Mouse (Mus musculus) C2C12 (cell line): ENCODE results near the gene Vps9d1. TPM values are rescaled to one million over a fixed set of nuclear protein-coding genes. Genes with fewer than 3 reads are reported as not detected.

ENCODE experiments used
- H3K27me3 ChIP-seq: one replicate; pipeline ENCODE4 v1.6.1; 2011; ENCODE audit not compliant: control insufficient read depth, insufficient read depth, insufficient read length
- H3K36me3 ChIP-seq: one replicate; pipeline ENCODE4 v1.6.1; 2011; ENCODE audit not compliant: control insufficient read depth, insufficient read depth
- H3K4me3 ChIP-seq: one replicate; pipeline ENCODE4 v1.5.1; 2011; ENCODE audit warnings: mild to moderate bottlenecking, control low read depth; ENCODE audit not compliant: poor library complexity, insufficient read depth, severe bottlenecking
- H3K79me2 ChIP-seq: one replicate; pipeline ENCODE4 v1.6.1; 2011; ENCODE audit not compliant: control insufficient read depth, insufficient read depth
- H3K79me3 ChIP-seq: one replicate; pipeline ENCODE4 v1.6.1; 2011; ENCODE audit warnings: low read depth, control low read depth
- H3ac ChIP-seq: one replicate; pipeline ENCODE3; 2011; ENCODE audit warnings: low read depth; ENCODE audit not compliant: control insufficient read depth, insufficient read length
- CEBPB ChIP-seq: IDR thresholded peaks from one replicate; pipeline ENCODE4 v1.6.1; 2011; ENCODE audit warnings: low read depth, mild to moderate bottlenecking, control low read depth, moderate library complexity
- CTCF ChIP-seq: IDR thresholded peaks from one replicate; pipeline ENCODE4 v1.5.1; 2011; ENCODE audit not compliant: control insufficient read depth, insufficient read depth, insufficient read length
- FOSL1 ChIP-seq: IDR thresholded peaks from one replicate; pipeline ENCODE4 v1.8.0; 2011; ENCODE audit warnings: mild to moderate bottlenecking, low read length; ENCODE audit not compliant: poor library complexity, insufficient read depth, severe bottlenecking
- MAX ChIP-seq: IDR thresholded peaks from one replicate; pipeline ENCODE4 v1.6.1; 2011; ENCODE audit warnings: mild to moderate bottlenecking, control low read depth
- MYOD1 ChIP-seq: IDR thresholded peaks from one replicate; pipeline ENCODE4 v1.6.1; 2011; ENCODE audit warnings: low read depth; ENCODE audit not compliant: control insufficient read depth, insufficient read length
- MYOG ChIP-seq: IDR thresholded peaks from one replicate; pipeline ENCODE4 v1.6.1; 2011; ENCODE audit not compliant: control insufficient read depth, insufficient read length; ENCODE audit errors: extremely low read depth
- USF1 ChIP-seq: IDR thresholded peaks from one replicate; pipeline ENCODE4 v1.6.1; 2011; ENCODE audit warnings: low read depth, mild to moderate bottlenecking, control low read depth, moderate library complexity
- polyA plus RNA-seq: library from polyadenylated mRNA; unstranded; fragments of >200 nt; fragmentation: generic; extraction: Trizol; gene quantifications from one replicate; pipeline ENCODE4 v1.2.1, GENCODE M21; 2012; ENCODE audit warnings: missing spikeins

Gene Vps9d1
- polyA plus RNA-seq, 1 experiment, result 8.5 TPM

- H3K79me3 ChIP-seq, result peaks cover 5% of the 10 kb centered on the region
- TF ChIP-seq FOSL1, result no peak
- TF ChIP-seq MAX, result no peak
- no peak for TF ChIP-seq MYOD1
- no peak for TF ChIP-seq CTCF
- TF ChIP-seq USF1, result no peak
- TF ChIP-seq MYOG, result no peak
- TF ChIP-seq CEBPB, result no peak
- no peaks in the 10 kb centered on the region for H3K27me3 ChIP-seq
- H3K36me3 ChIP-seq, result no peaks in the 10 kb centered on the region
- H3K79me2 ChIP-seq, result peaks cover 11% of the 10 kb centered on the region
- no peak overlapping the region for H3ac ChIP-seq
- H3K4me3 ChIP-seq, result no peak overlapping the region
Measured at GRCm38 (mm10) chr8:123220917-123221316, 33.2 kb downstream of the Vps9d1 start.

DNA sequence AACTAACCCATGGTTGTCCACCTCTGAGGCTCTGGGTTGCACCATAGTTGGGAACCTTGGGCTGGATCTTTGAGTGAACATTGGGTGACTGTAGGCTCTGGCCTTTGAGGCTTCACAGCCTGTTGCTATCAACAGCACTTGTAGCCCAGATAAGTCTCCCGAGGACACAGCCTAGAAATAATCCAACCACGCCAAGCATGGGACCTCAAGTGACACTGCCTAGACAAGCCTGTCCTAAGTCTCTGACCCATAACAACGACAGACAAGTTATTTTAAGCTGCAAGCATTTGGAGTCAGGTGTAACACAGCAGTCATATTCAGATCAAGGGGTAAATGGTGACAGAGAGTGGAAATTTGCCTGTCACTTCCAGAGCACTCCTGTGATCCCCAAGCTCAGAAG lies 38.7 kb downstream of the Vps9d1 start:
- Histone ChIP-seq H3K79me2 (peaks cover 20% of the 10 kb centered on the region), H3ac (no peak overlapping the region), H3K27me3 (no peaks in the 10 kb centered on the region), H3K4me3 (no peak overlapping the region), H3K79me3 (peaks cover 14% of the 10 kb centered on the region), H3K36me3 (no peaks in the 10 kb centered on the region)
- TF ChIP-seq CTCF (no peak), MYOG (no peak), FOSL1 (no peak), MYOD1 (no peak), CEBPB (no peak), USF1 (no peak), MAX (no peak)

GRCm38 (mm10) chr8:123213118-123213772 lies 40.9 kb downstream of the Vps9d1 start:
- peak overlapping the region; percentile 96 for H3ac ChIP-seq
- H3K4me3 ChIP-seq, result peak overlapping the region; percentile 39
- H3K27me3 ChIP-seq, result no peaks in the 10 kb centered on the region
- TF ChIP-seq USF1 (no peak), MYOD1 (no peak), MAX (no peak)
- peaks cover 14% of the 10 kb centered on the region for H3K79me3 ChIP-seq
- peaks cover 20% of the 10 kb centered on the region for H3K79me2 ChIP-seq
- H3K36me3 ChIP-seq, result peaks cover 8% of the 10 kb centered on the region

- peaks cover 20% of the 10 kb centered on the region for H3K79me2 ChIP-seq
- TF ChIP-seq MYOG (no peak), CTCF (peak; percentile 73), FOSL1 (no peak), MYOD1 (no peak), MAX (peak; percentile 13), USF1 (no peak), CEBPB (no peak)
Measured at GRCm38 (mm10) chr8:123212321-123213117, 41.6 kb downstream of the Vps9d1 start, which contains the start of the genes Chmp1a and Spata33. TSS of gene Chmp1a (minus strand) at chr8:123212763. TSS of gene Spata33 (plus strand) at chr8:123212832.

GRCm38 (mm10) chr8:123211876-123212275 lies 42.3 kb downstream of the Vps9d1 start:
- Histone ChIP-seq H3ac (peak overlapping the region; percentile 74), H3K79me3 (peaks cover 14% of the 10 kb centered on the region), H3K27me3 (no peaks in the 10 kb centered on the region), H3K36me3 (peaks cover 18% of the 10 kb centered on the region), H3K79me2 (peaks cover 20% of the 10 kb centered on the region), H3K4me3 (peak overlapping the region; percentile 96)
- TF ChIP-seq FOSL1 (no peak), MAX (no peak), MYOD1 (no peak), CTCF (no peak), MYOG (no peak), CEBPB (no peak), USF1 (no peak)

More at GRCm38 (mm10) chr8:123212321-123213117, 41.6 kb downstream of the Vps9d1 start, which contains the start of the genes Chmp1a and Spata33:
- peak within 1 kb of the TSS; percentile 96 for H3ac ChIP-seq
- H3K4me3 ChIP-seq, result peak within 1 kb of the TSS; percentile 96
- H3K79me3 ChIP-seq, result peaks cover 14% of the 10 kb centered on the region
- no peaks in the 10 kb centered on the region for H3K27me3 ChIP-seq
- peaks cover 12% of the 10 kb centered on the region for H3K36me3 ChIP-seq
